Mouse (Mus musculus) stomach, embryonic 15.5 days (tissue): ENCODE measurements around the gene Gm49601. TPM values are rescaled to one million over a fixed set of nuclear protein-coding genes. Genes with fewer than 3 reads are reported as not detected.

ENCODE experiments used
- ATAC-seq: fragments of 200-750 bp; cut with Nextera tagmentation; 2 replicates; pipeline ENCODE4 v1.8.0; 2017; ENCODE audit warnings: low read depth, moderate number of reproducible peaks, moderate TSS enrichment; ENCODE audit not compliant: insufficient read depth, low FRiP score
- H3K27ac ChIP-seq: fragments of 300-500 bp; sonication (generic); 2 replicates; pipeline ENCODE4 v1.5.1; 2015; ENCODE audit warnings: mild to moderate bottlenecking, inconsistent platforms
- H3K27me3 ChIP-seq: fragments of 300-500 bp; sonication (generic); replicated peaks from 2 replicates; pipeline ENCODE4 v1.6.1; 2015; ENCODE audit warnings: inconsistent platforms
- H3K36me3 ChIP-seq: fragments of 300-500 bp; sonication (generic); 2 replicates; pipeline ENCODE4 v1.6.1; 2015; ENCODE audit warnings: inconsistent platforms
- H3K4me1 ChIP-seq: fragments of 300-500 bp; sonication (generic); 2 replicates; pipeline ENCODE4 v1.6.1; 2015; ENCODE audit warnings: inconsistent platforms
- H3K4me2 ChIP-seq: fragments of 300-500 bp; sonication (generic); 2 replicates; pipeline ENCODE4 v1.6.1; 2015; ENCODE audit warnings: mild to moderate bottlenecking, inconsistent platforms
- H3K4me3 ChIP-seq: fragments of 300-500 bp; sonication (generic); replicated peaks from 2 replicates; pipeline ENCODE4 v1.5.1; 2015; ENCODE audit warnings: inconsistent platforms
- H3K9ac ChIP-seq: fragments of 300-500 bp; sonication (generic); 2 replicates; pipeline ENCODE4 v1.6.1; 2015; ENCODE audit warnings: inconsistent platforms
- H3K9me3 ChIP-seq: fragments of 300-500 bp; sonication (generic); 2 replicates; pipeline ENCODE4 v1.6.1; 2016; ENCODE audit warnings: inconsistent platforms
- WGBS: fragments of 180-500 bp; shearing (Covaris S2); methylation state at CpG from one replicate; pipeline ENCODE4 v1.1.7; 2015; 5-methylcytosine and 5-hydroxymethylcytosine counted together
- polyA plus RNA-seq: library from polyadenylated mRNA; unstranded; fragments of >200 nt; fragmentation: Nextera tagmentation; extraction: Ambion mirVana; gene quantifications from 2 replicates; pipeline ENCODE4 v1.2.1, GENCODE M21; 2015

Gene Gm49601
- polyA plus RNA-seq, 1 experiment from 2014 or later: 3.4 TPM

- no peaks in the 10 kb centered on the region for H3K36me3 ChIP-seq
- H3K9me3 ChIP-seq: no peaks in the 10 kb centered on the region
- H3K27ac ChIP-seq: no peak overlapping the region
- no peaks in the 10 kb centered on the region for H3K27me3 ChIP-seq
- WGBS: 47% methylated on average over 7 of the region's 7 CpGs
- no peak overlapping the region for H3K4me2 ChIP-seq
- no peak overlapping the region for H3K9ac ChIP-seq
- ATAC-seq: no peak
- H3K4me3 ChIP-seq: no peak overlapping the region
- no peaks in the 10 kb centered on the region for H3K4me1 ChIP-seq
Observed at GRCm38 (mm10) chr16:18642291-18642690, 16.1 kb upstream of the Gm49601 start.

GRCm38 (mm10) chr16:18639382-18639929 lies 13.2 kb upstream of the Gm49601 start:
- Histone ChIP-seq H3K36me3 (no peaks in the 10 kb centered on the region), H3K27me3 (no peaks in the 10 kb centered on the region), H3K9me3 (no peaks in the 10 kb centered on the region), H3K4me1 (no peaks in the 10 kb centered on the region), H3K9ac (no peak overlapping the region), H3K4me3 (no peak overlapping the region), H3K4me2 (no peak overlapping the region), H3K27ac (no peak overlapping the region)
- WGBS: 59% methylated on average over 1 of the region's 1 CpGs
- peak; percentile 19; the same call in 1 of the 2 replicates for ATAC-seq

- Histone ChIP-seq H3K36me3 (no peaks in the 10 kb centered on the region), H3K9ac (no peak overlapping the region), H3K27ac (no peak overlapping the region), H3K4me1 (no peaks in the 10 kb centered on the region), H3K27me3 (no peaks in the 10 kb centered on the region), H3K4me3 (no peak overlapping the region), H3K4me2 (no peak overlapping the region), H3K9me3 (no peaks in the 10 kb centered on the region)
- WGBS: 50% methylated on average over 2 of the region's 2 CpGs
- no peak for ATAC-seq
Observed at GRCm38 (mm10) chr16:18638396-18638795, 12.2 kb upstream of the Gm49601 start.

- 62% methylated on average over 3 of the region's 3 CpGs for WGBS
- no peak for ATAC-seq
Observed at GRCm38 (mm10) chr16:18636804-18637203, 10.6 kb upstream of the Gm49601 start.

DNA sequence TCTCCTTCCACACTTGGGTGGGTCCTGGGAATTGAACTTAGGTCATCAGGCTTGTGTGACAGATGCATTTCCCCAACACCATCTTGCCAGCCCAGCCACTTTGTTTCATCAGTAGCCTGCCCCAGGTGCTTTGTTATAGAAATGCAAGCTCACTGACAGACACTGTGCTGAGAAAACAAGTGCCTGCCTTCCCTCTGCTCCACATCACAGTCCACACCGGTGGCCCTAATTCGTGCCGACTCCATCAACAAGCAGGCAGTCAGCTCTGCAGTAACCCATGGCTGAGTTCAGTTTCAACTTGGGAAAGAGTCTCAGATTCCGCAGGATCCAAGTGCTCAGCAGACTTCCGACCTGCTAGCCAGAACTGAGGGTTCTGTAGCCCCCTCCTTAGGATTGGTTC lies 10.2 kb upstream of the Gm49601 start:
- no peak overlapping the region for H3K4me2 ChIP-seq
- ATAC-seq: no peak
- 82% methylated on average over 5 of the region's 5 CpGs for WGBS

More at GRCm38 (mm10) chr16:18636804-18637203, 10.6 kb upstream of the Gm49601 start:
- Histone ChIP-seq H3K27ac (no peak overlapping the region), H3K36me3 (no peaks in the 10 kb centered on the region), H3K4me1 (no peaks in the 10 kb centered on the region), H3K4me2 (no peak overlapping the region), H3K4me3 (no peak overlapping the region), H3K9me3 (no peaks in the 10 kb centered on the region), H3K9ac (no peak overlapping the region), H3K27me3 (no peaks in the 10 kb centered on the region)

DNA sequence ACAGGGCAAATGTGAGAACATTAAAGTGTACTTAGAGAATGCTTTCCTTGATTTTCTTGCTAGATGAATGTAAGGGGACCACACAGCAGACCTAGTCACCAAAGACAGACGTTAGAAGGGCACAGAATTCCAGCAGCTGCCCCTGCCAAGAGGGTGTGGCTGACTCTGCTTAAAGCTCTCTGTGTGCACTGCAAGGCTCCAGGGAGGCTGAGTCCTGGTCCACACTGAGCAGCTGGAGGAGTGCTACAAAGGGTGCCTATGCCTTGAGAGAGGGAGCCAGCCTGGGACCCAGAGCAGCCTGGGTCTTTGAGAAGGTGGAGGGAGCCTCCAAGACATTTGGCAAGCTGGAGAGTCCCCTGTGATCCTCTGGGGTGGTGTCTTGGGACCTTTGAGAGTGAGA lies 7.1 kb upstream of the Gm49601 start:
- Histone ChIP-seq H3K4me1 (peaks cover 10% of the 10 kb centered on the region; the same call in 1 of the 2 replicates), H3K4me2 (no peak overlapping the region), H3K27ac (no peak overlapping the region), H3K36me3 (no peaks in the 10 kb centered on the region), H3K9ac (no peak overlapping the region), H3K4me3 (no peak overlapping the region), H3K9me3 (no peaks in the 10 kb centered on the region), H3K27me3 (no peaks in the 10 kb centered on the region)
- 23% methylated on average over 1 of the region's 1 CpGs for WGBS
- no peak for ATAC-seq

More for the DNA sequence above, 10.2 kb upstream of the Gm49601 start:
- H3K4me1 ChIP-seq: no peaks in the 10 kb centered on the region
- H3K9ac ChIP-seq: no peak overlapping the region
- no peak overlapping the region for H3K4me3 ChIP-seq
- no peaks in the 10 kb centered on the region for H3K27me3 ChIP-seq
- no peaks in the 10 kb centered on the region for H3K36me3 ChIP-seq
- no peaks in the 10 kb centered on the region for H3K9me3 ChIP-seq
- no peak overlapping the region for H3K27ac ChIP-seq

DNA sequence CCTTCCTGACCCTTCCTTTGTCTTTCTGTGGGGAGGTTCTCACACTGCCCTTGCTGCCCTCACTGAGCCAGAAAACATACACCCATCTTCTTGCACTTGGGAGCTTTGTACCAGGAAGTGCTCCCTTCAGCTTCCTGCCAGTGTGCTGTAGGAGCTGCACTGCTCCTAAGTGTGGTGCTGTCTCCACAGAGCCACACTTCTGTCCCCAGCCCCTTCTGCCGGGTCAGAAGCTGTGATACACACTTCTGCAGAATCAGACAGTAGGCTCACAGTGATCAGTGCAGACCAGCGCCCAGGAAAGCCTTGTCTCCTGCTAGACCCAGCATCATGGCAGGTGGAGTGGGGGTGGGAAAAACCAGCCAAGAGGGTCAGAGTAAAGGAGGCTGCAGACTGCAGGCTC lies 6.6 kb upstream of the Gm49601 start:
- Histone ChIP-seq H3K36me3 (no peaks in the 10 kb centered on the region), H3K4me2 (no peak overlapping the region), H3K27ac (no peak overlapping the region), H3K9ac (no peak overlapping the region), H3K9me3 (no peaks in the 10 kb centered on the region), H3K4me1 (peaks cover 15% of the 10 kb centered on the region; the same call in 1 of the 2 replicates), H3K27me3 (no peaks in the 10 kb centered on the region), H3K4me3 (no peak overlapping the region)
- whole genome bisulfite sequencing: 64% methylated on average over 2 of the region's 2 CpGs
- no peak for ATAC-seq

- Histone ChIP-seq H3K36me3 (no peaks in the 10 kb centered on the region), H3K9ac (no peak overlapping the region), H3K4me1 (peaks cover 16% of the 10 kb centered on the region; the same call in 1 of the 2 replicates), H3K27ac (no peak overlapping the region), H3K4me2 (no peak overlapping the region), H3K4me3 (no peak overlapping the region), H3K27me3 (no peaks in the 10 kb centered on the region), H3K9me3 (no peaks in the 10 kb centered on the region)
- 63% methylated on average over 3 of the region's 3 CpGs for WGBS
- ATAC-seq: no peak
Observed at GRCm38 (mm10) chr16:18632059-18632458, 5.8 kb upstream of the Gm49601 start.

- ATAC-seq: no peak
- Histone ChIP-seq H3K36me3 (no peaks in the 10 kb centered on the region), H3K9me3 (no peaks in the 10 kb centered on the region), H3K4me3 (no peak overlapping the region), H3K9ac (no peak overlapping the region), H3K4me2 (no peak overlapping the region), H3K27ac (no peak overlapping the region), H3K4me1 (peaks cover 24% of the 10 kb centered on the region), H3K27me3 (0 out of 2 replicates have a peak, but pooled peaks cover 4% of the 10 kb centered on the region)
- WGBS: 47% methylated on average over 7 of the region's 7 CpGs
Observed at GRCm38 (mm10) chr16:18631141-18631540, 4.9 kb upstream of the Gm49601 start.

DNA sequence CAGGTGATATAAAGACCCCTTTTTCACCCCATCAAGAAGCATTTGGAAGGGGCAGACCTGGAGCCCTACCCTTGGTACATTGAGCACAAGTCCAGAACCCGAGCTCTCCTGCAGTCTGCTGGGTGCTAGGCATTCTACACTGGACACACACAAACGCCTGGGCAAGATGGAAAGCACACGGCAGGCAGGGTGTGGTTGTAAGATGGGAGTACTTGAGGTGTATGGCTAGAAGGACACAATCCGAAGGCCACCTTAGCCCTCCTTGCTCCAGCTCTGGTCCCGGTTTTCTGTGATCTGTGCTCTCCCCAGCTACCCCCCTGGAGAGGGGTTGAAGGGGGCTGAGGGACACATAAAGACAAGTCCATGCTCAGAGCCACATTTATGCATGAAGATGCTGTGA lies 4.1 kb upstream of the Gm49601 start:
- no peak for ATAC-seq
- Histone ChIP-seq H3K9me3 (no peaks in the 10 kb centered on the region), H3K4me2 (peak overlapping the region; percentile 91), H3K27ac (no peak overlapping the region), H3K4me3 (peak overlapping the region; percentile 73), H3K4me1 (peaks cover 28% of the 10 kb centered on the region), H3K36me3 (no peaks in the 10 kb centered on the region), H3K9ac (peak overlapping the region; percentile 29; the same call in 1 of the 2 replicates), H3K27me3 (peaks cover 11% of the 10 kb centered on the region)
- 55% methylated on average over 5 of the region's 5 CpGs for WGBS

- Histone ChIP-seq H3K9ac (peak within 1 kb of the TSS; percentile 73), H3K4me1 (peaks cover 28% of the 10 kb centered on the region), H3K4me3 (peak within 1 kb of the TSS; percentile 73), H3K27ac (no peak within 1 kb of the TSS), H3K9me3 (no peaks in the 10 kb centered on the region), H3K36me3 (no peaks in the 10 kb centered on the region), H3K27me3 (peaks cover 18% of the 10 kb centered on the region), H3K4me2 (peak within 1 kb of the TSS; percentile 91)
- ATAC-seq: peak; percentile 48
- WGBS: under 1% methylated on average over 92 of the region's 93 CpGs
Observed at GRCm38 (mm10) chr16:18629390-18630231, 3.4 kb upstream of the Gm49601 start, which contains the start of gene Sept5. TSS of gene Sept5 (minus strand) at chr16:18629954.

- H3K4me2 ChIP-seq: peak overlapping the region; percentile 91
- H3K9ac ChIP-seq: peak overlapping the region; percentile 73
- no peak for ATAC-seq
- H3K27me3 ChIP-seq: peaks cover 25% of the 10 kb centered on the region
- no peaks in the 10 kb centered on the region for H3K9me3 ChIP-seq
- peaks cover 28% of the 10 kb centered on the region for H3K4me1 ChIP-seq
- peak overlapping the region; percentile 73 for H3K4me3 ChIP-seq
- H3K36me3 ChIP-seq: no peaks in the 10 kb centered on the region
- WGBS: 36% methylated on average over 2 of the region's 2 CpGs
- no peak overlapping the region for H3K27ac ChIP-seq
Observed at GRCm38 (mm10) chr16:18628948-18629340, 2.7 kb upstream of the Gm49601 start.
